In the genomic region with DNA sequence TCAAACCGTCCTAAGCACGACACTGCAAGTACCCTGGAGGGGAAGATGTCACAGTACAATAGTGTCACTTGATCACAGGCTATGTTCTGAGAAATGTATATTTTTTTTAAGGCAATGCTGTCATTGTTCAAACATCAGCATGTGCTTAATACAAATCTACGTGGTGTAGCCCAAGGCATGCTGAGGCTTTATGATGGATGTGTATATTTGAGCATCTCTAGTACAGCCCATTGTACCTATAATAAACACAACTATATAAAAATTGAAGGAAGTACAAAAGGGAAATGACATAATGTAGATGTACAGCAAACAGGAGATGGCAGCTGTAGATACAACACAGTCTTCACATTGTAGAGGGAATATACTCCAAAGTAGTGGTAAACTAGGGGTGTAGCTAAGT, we compare ENCODE assay signal across 17 mouse cellular contexts.
"Had no signal": no experiment of that assay in that cellular context is flagged by ENCODE, and none has a peak within 500 bp of the region (broad histone marks: within the 10 kb centered on the region; RNA-seq: fewer than 3 reads in every experiment).

No protein-coding gene starts in this region.

- H3K27me3 ChIP-seq: liver, embryonic 13.5 days; liver, embryonic 15.5 days; megakaryocyte, embryonic 14.5 days; midbrain, embryonic 12.5 days; neural tube, embryonic 12.5 days; stomach, embryonic 15.5 days had no signal

- H3K9me3 ChIP-seq: liver, embryonic 15.5 days; midbrain, embryonic 12.5 days; neural tube, embryonic 12.5 days; stomach, embryonic 15.5 days had no signal

- H3K4me3 ChIP-seq: liver, embryonic 13.5 days; liver, embryonic 15.5 days; megakaryocyte, embryonic 14.5 days; midbrain, embryonic 12.5 days; neural tube, embryonic 12.5 days; stomach, embryonic 15.5 days had no signal

- H3K4me2 ChIP-seq: liver, embryonic 11.5 days; liver, embryonic 13.5 days; liver, embryonic 15.5 days; midbrain, embryonic 12.5 days; neural tube, embryonic 12.5 days; stomach, embryonic 15.5 days had no signal

- H3K9ac ChIP-seq: liver, embryonic 13.5 days; liver, embryonic 15.5 days; liver, postnatal 0 days; midbrain, embryonic 12.5 days; neural tube, embryonic 12.5 days; stomach, embryonic 15.5 days had no signal

- H3K36me3 ChIP-seq: liver, embryonic 13.5 days; liver, embryonic 15.5 days; midbrain, embryonic 12.5 days; neural tube, embryonic 12.5 days; stomach, embryonic 15.5 days had no signal

- ATAC-seq: liver, postnatal 0 days; midbrain, embryonic 16.5 days had no signal

- H3K4me1 ChIP-seq: liver, embryonic 13.5 days; liver, embryonic 15.5 days; megakaryocyte, embryonic 14.5 days; midbrain, embryonic 12.5 days; neural tube, embryonic 12.5 days; stomach, embryonic 15.5 days had no signal

- DNase-seq: liver, embryonic 13.5 days; liver, postnatal 0 days; lung, postnatal 10 days; lung, postnatal 36 days; right cerebral cortex, postnatal 14 days; thymus, adult 2 months; thymus, postnatal 25 days; thymus, postnatal 4 days had no signal

- H3K27ac ChIP-seq: liver, embryonic 13.5 days; liver, embryonic 15.5 days; macrophage; midbrain, embryonic 12.5 days; neural tube, embryonic 12.5 days; stomach, embryonic 15.5 days; stomach, postnatal 0 days had no signal
